ENCODE assay signal across 1 mouse cellular context in genomic region chrX:96417733-96418132, GRCm38 (mm10).
TF ChIP-seq lines count a peak whose summit lies in the region.

No protein-coding gene starts in this region.

TF ChIP-seq in MEL, 35 proteins besides CTCF, POLR2A, EP300 and RAD21 (continued from another document):
- TF ChIP-seq POLR2AphosphoS5 (IDR thresholded peaks at IDR 0.05; ENCODE audit: borderline replicate concordance, low read depth, low read length), result no peak
- TF ChIP-seq MEF2A (IDR thresholded peaks at IDR 0.05; ENCODE audit: extremely low read depth, insufficient replicate concordance, low read depth, low read length, poor library complexity, severe bottlenecking), result no peak
- TF ChIP-seq USF1 (IDR thresholded peaks at IDR 0.05; ENCODE audit: low read depth, low read length), result no peak
- TF ChIP-seq CHD2 (IDR thresholded peaks at IDR 0.05; ENCODE audit: low read length), result no peak
